Mouse (Mus musculus): ENCODE data around the gene Tmem132b.

GRCm38 (mm10) chr5:125495655-125496054 lies 35.9 kb upstream of the Tmem132b start:
- TF ChIP-seq POLR2A (IDR thresholded peaks at IDR 0.05; ENCODE audit: low read depth, low read length) (no peak), CTCF (IDR thresholded peaks at IDR 0.05; ENCODE audit: extremely low read depth, insufficient read depth, insufficient read length, insufficient replicate concordance) (no peak)
